Comparison of ENCODE assay signal across 14 mouse cellular contexts in genomic region chr13:67867899-67868298, GRCm38 (mm10). TPM values are rescaled to one million over a fixed set of nuclear protein-coding genes. Genes with fewer than 3 reads are reported as not detected.
DNase-seq lines count a peak whose midpoint lies in the region; ATAC-seq and TF ChIP-seq lines count a peak whose summit lies in the region.
"Had no signal": no experiment of that assay in that cellular context is flagged by ENCODE, and none has a peak within 500 bp of the region (broad histone marks: within the 10 kb centered on the region; RNA-seq: fewer than 3 reads in every experiment).

No protein-coding gene starts in this region.

- 34% methylated on average over 3 of the region's 3 CpGs for WGBS in hindbrain, embryonic 11.5 days
- WGBS in hindbrain, embryonic 13.5 days: 32% methylated on average over 3 of the region's 3 CpGs
- WGBS in midbrain, postnatal 0 days: 33% methylated on average over 3 of the region's 3 CpGs
- WGBS in midbrain, embryonic 15.5 days: 28% methylated on average over 3 of the region's 3 CpGs

- H3K9ac ChIP-seq in hindbrain, embryonic 11.5 days (ENCODE audit: low read depth, low read length): no peak overlapping the region
- H3K9ac ChIP-seq in hindbrain, embryonic 13.5 days: no peak overlapping the region
- H3K9ac ChIP-seq in midbrain, postnatal 0 days (replicated peaks; ENCODE audit: low read length, poor library complexity, severe bottlenecking): no peak overlapping the region
- no peak overlapping the region for H3K9ac ChIP-seq in midbrain, embryonic 15.5 days
- H3K9ac ChIP-seq: heart, embryonic 15.5 days; liver, embryonic 13.5 days had no signal

- H3K4me3 ChIP-seq in hindbrain, embryonic 11.5 days (ENCODE audit: low read depth, low read length): no peak overlapping the region
- no peak overlapping the region for H3K4me3 ChIP-seq in hindbrain, embryonic 13.5 days
- H3K4me3 ChIP-seq in midbrain, postnatal 0 days (ENCODE audit: low read depth, low read length): no peak overlapping the region
- no peak overlapping the region for H3K4me3 ChIP-seq in midbrain, embryonic 15.5 days
- H3K4me3 ChIP-seq: heart, embryonic 15.5 days; liver, embryonic 13.5 days had no signal

- H3K4me2 ChIP-seq in hindbrain, embryonic 11.5 days (replicated peaks; ENCODE audit: low read depth, low read length): no peak overlapping the region
- H3K4me2 ChIP-seq in hindbrain, embryonic 13.5 days: no peak overlapping the region
- H3K4me2 ChIP-seq in midbrain, postnatal 0 days (ENCODE audit: low read depth, low read length, poor library complexity, severe bottlenecking): no peak overlapping the region
- H3K4me2 ChIP-seq in midbrain, embryonic 15.5 days: no peak overlapping the region
- H3K4me2 ChIP-seq: heart, embryonic 15.5 days; liver, embryonic 13.5 days had no signal

- no peak for ATAC-seq in hindbrain, embryonic 11.5 days (ENCODE audit: low FRiP score)
- ATAC-seq in hindbrain, embryonic 13.5 days (ENCODE audit: low FRiP score): no peak
- no peak for ATAC-seq in midbrain, postnatal 0 days (ENCODE audit: low FRiP score)
- ATAC-seq in midbrain, embryonic 15.5 days (replicated peaks): no peak

- TF ChIP-seq CTCF in midbrain, postnatal 0 days (IDR thresholded peaks at IDR 0.05): peak; percentile 28; the same call in 1 of the 2 replicates

- H3K9me3 ChIP-seq in hindbrain, embryonic 11.5 days (ENCODE audit: control insufficient read depth, low read length): no peaks in the 10 kb centered on the region
- H3K9me3 ChIP-seq in hindbrain, embryonic 13.5 days: peaks cover 6% of the 10 kb centered on the region; the same call in 1 of the 2 replicates
- 0 out of 2 replicates have a peak, but pooled peaks cover 6% of the 10 kb centered on the region for H3K9me3 ChIP-seq in midbrain, postnatal 0 days (ENCODE audit: low read length)
- no peaks in the 10 kb centered on the region for H3K9me3 ChIP-seq in midbrain, embryonic 15.5 days
- H3K9me3 ChIP-seq: heart, embryonic 15.5 days; liver, embryonic 13.5 days had no signal

- no peaks in the 10 kb centered on the region for H3K36me3 ChIP-seq in hindbrain, embryonic 11.5 days (ENCODE audit: control insufficient read depth, insufficient read depth, low read length)
- no peaks in the 10 kb centered on the region for H3K36me3 ChIP-seq in hindbrain, embryonic 13.5 days
- no peaks in the 10 kb centered on the region for H3K36me3 ChIP-seq in midbrain, postnatal 0 days (ENCODE audit: insufficient read depth, low read length)
- no peaks in the 10 kb centered on the region for H3K36me3 ChIP-seq in midbrain, embryonic 15.5 days (replicated peaks)
- H3K36me3 ChIP-seq: heart, embryonic 15.5 days; liver, embryonic 13.5 days had no signal

- no peaks in the 10 kb centered on the region for H3K27me3 ChIP-seq in hindbrain, embryonic 11.5 days (ENCODE audit: control insufficient read depth, insufficient read depth, low read length)
- no peaks in the 10 kb centered on the region for H3K27me3 ChIP-seq in hindbrain, embryonic 13.5 days
- no peaks in the 10 kb centered on the region for H3K27me3 ChIP-seq in midbrain, postnatal 0 days (ENCODE audit: insufficient read depth, low read length)
- H3K27me3 ChIP-seq in midbrain, embryonic 15.5 days (replicated peaks): no peaks in the 10 kb centered on the region
- H3K27me3 ChIP-seq: heart, embryonic 15.5 days; liver, embryonic 13.5 days had no signal

- H3K27ac ChIP-seq in hindbrain, embryonic 11.5 days (ENCODE audit: low read depth, low read length): no peak overlapping the region
- H3K27ac ChIP-seq in hindbrain, embryonic 13.5 days: no peak overlapping the region
- no peak overlapping the region for H3K27ac ChIP-seq in midbrain, postnatal 0 days (ENCODE audit: low read depth, low read length)
- H3K27ac ChIP-seq in midbrain, embryonic 15.5 days: no peak overlapping the region
- H3K27ac ChIP-seq: heart, embryonic 15.5 days; liver, embryonic 13.5 days had no signal

- H3K4me1 ChIP-seq in hindbrain, embryonic 11.5 days (replicated peaks; ENCODE audit: control insufficient read depth, insufficient read depth, low read length): no peaks in the 10 kb centered on the region
- H3K4me1 ChIP-seq in hindbrain, embryonic 13.5 days (replicated peaks): no peaks in the 10 kb centered on the region
- H3K4me1 ChIP-seq in midbrain, postnatal 0 days (ENCODE audit: insufficient read depth, low read length): no peaks in the 10 kb centered on the region
- no peaks in the 10 kb centered on the region for H3K4me1 ChIP-seq in midbrain, embryonic 15.5 days
- H3K4me1 ChIP-seq: heart, embryonic 15.5 days; liver, embryonic 13.5 days had no signal

- peak; percentile 19 for DNase-seq in hindbrain, embryonic 11.5 days (ENCODE audit: low spot score)
- DNase-seq in midbrain, postnatal 0 days (ENCODE audit: low spot score): no peak
- DNase-seq in Muller cell, postnatal 12 days (ENCODE audit: inconsistent ontology term): peak; percentile 9
- peak; percentile 35 to 43 for DNase-seq in kidney, postnatal 4 days
- no peak for DNase-seq in frontal cortex, postnatal 25 days (ENCODE audit: low spot score in 2 of 2)
- DNase-seq in urinary bladder, postnatal 10 days (ENCODE audit: low spot score): no peak
- DNase-seq: cerebellum, adult 9-11 months; liver, embryonic 13.5 days; thymus, adult 2 months had no signal

RNA-seq across cellular contexts. Expression of gene BC048507, which starts 4.8 kb away (rescaled TPM):
- polyA plus RNA-seq in hindbrain, embryonic 11.5 days (2014; fragmentation: Nextera tagmentation; extraction: Ambion mirVana): not detected in 2 replicates
- polyA plus RNA-seq in hindbrain, embryonic 13.5 days (2015; fragmentation: Nextera tagmentation; extraction: Ambion mirVana): 0.35 TPM in 1 of 2 replicates, not detected in the other
- not detected in 2 replicates for total RNA-seq in midbrain, postnatal 0 days (2014; rRNA removed)
- not detected in 2 replicates for polyA plus RNA-seq in midbrain, postnatal 0 days (2015; fragmentation: Nextera tagmentation; extraction: Ambion mirVana)
- polyA plus RNA-seq in midbrain, embryonic 15.5 days (2015; fragmentation: Nextera tagmentation; extraction: Ambion mirVana): 0.31 TPM in 2 replicates
- total RNA-seq: monocyte, adult 5-6 weeks had no signal
- polyA plus RNA-seq: heart, embryonic 15.5 days; large intestine, adult 2 months; liver, embryonic 13.5 days; thymus, adult 2 months had no signal

RNA-seq across cellular contexts. Expression of gene Gm10037, which starts 37.0 kb away (rescaled TPM):
- polyA plus RNA-seq in hindbrain, embryonic 11.5 days (2014; fragmentation: Nextera tagmentation; extraction: Ambion mirVana): 2.7 and 3.3 TPM in 2 replicates
- polyA plus RNA-seq in hindbrain, embryonic 13.5 days (2015; fragmentation: Nextera tagmentation; extraction: Ambion mirVana): 7.4 and 7.7 TPM in 2 replicates
- 1.2 and 2.9 TPM in 2 replicates for total RNA-seq in midbrain, postnatal 0 days (2014; rRNA removed)
- 5.2 and 5.5 TPM in 2 replicates for polyA plus RNA-seq in midbrain, postnatal 0 days (2015; fragmentation: Nextera tagmentation; extraction: Ambion mirVana)
- 5.5 and 7.0 TPM in 2 replicates for polyA plus RNA-seq in midbrain, embryonic 15.5 days (2015; fragmentation: Nextera tagmentation; extraction: Ambion mirVana)
- total RNA-seq: monocyte, adult 5-6 weeks had no signal

RNA-seq across cellular contexts. Expression of gene Zfp273, which starts 54.4 kb away (rescaled TPM):
- 8.4 and 9.7 TPM in 2 replicates for polyA plus RNA-seq in hindbrain, embryonic 11.5 days (2014; fragmentation: Nextera tagmentation; extraction: Ambion mirVana)
- 12.1 and 12.7 TPM in 2 replicates for polyA plus RNA-seq in hindbrain, embryonic 13.5 days (2015; fragmentation: Nextera tagmentation; extraction: Ambion mirVana)
- total RNA-seq in midbrain, postnatal 0 days (2014; rRNA removed): 9.5 TPM in 2 replicates
- polyA plus RNA-seq in midbrain, postnatal 0 days (2015; fragmentation: Nextera tagmentation; extraction: Ambion mirVana): 8.6 and 8.9 TPM in 2 replicates
- polyA plus RNA-seq in midbrain, embryonic 15.5 days (2015; fragmentation: Nextera tagmentation; extraction: Ambion mirVana): 14.4 and 14.5 TPM in 2 replicates

Comparison
In these comparisons a context has a peak if more than half of its experiments do, and no peak if none do; other contexts are left out.
1. DNase-seq: peak in hindbrain, embryonic 11.5 days (single experiment), Muller cell, postnatal 12 days (single experiment) and kidney, postnatal 4 days (2 of 2); none in midbrain, postnatal 0 days (single experiment), frontal cortex, postnatal 25 days (0 of 2) and urinary bladder, postnatal 10 days (single experiment).